Mouse (Mus musculus) kidney, postnatal 0 days (tissue): ENCODE measurements around the gene Pard3. TPM values are rescaled to one million over a fixed set of nuclear protein-coding genes. Genes with fewer than 3 reads are reported as not detected.
A peak's percentile ranks its signal among the peaks of the same experiment; 100 is the strongest.

ENCODE experiments used
- ATAC-seq: fragments of 200-750 bp; cut with Nextera tagmentation; replicated peaks from 2 replicates; pipeline ENCODE4 v1.8.0; 2017; ENCODE audit warnings: low read depth, moderate number of reproducible peaks, moderate TSS enrichment, moderate library complexity; ENCODE audit not compliant: low FRiP score
- DNase-seq: peaks from one replicate; pipeline ENCODE4 v3.0.0-alpha.2; 2016; ENCODE audit warnings: low spot score
- H3K27ac ChIP-seq: fragments of 300-500 bp; sonication (generic); 2 replicates; pipeline ENCODE4 v1.5.1; 2014; ENCODE audit warnings: mild to moderate bottlenecking
- H3K27me3 ChIP-seq: fragments of 300-500 bp; sonication (generic); 2 replicates; pipeline ENCODE4 v1.6.1; 2014; ENCODE audit warnings: low read length, mixed read lengths; ENCODE audit not compliant: insufficient read depth
- H3K36me3 ChIP-seq: fragments of 300-500 bp; sonication (generic); 2 replicates; pipeline ENCODE4 v1.6.1; 2014; ENCODE audit warnings: low read length, mixed read lengths; ENCODE audit not compliant: insufficient read depth
- H3K4me1 ChIP-seq: fragments of 300-500 bp; sonication (generic); replicated peaks from 2 replicates; pipeline ENCODE4 v1.6.1; 2014; ENCODE audit warnings: antibody characterized with exemption, low read length, mixed read lengths; ENCODE audit not compliant: insufficient read depth
- H3K4me2 ChIP-seq: fragments of 300-500 bp; sonication (generic); 2 replicates; pipeline ENCODE4 v1.6.1; 2014; ENCODE audit warnings: mild to moderate bottlenecking, low read length, moderate library complexity, mixed read lengths
- H3K4me3 ChIP-seq: fragments of 300-500 bp; sonication (generic); replicated peaks from 2 replicates; pipeline ENCODE4 v1.5.1; 2014; ENCODE audit warnings: low read depth, low read length
- H3K9ac ChIP-seq: fragments of 300-500 bp; sonication (generic); 2 replicates; pipeline ENCODE4 v1.6.1; 2014; ENCODE audit warnings: low read depth, low read length
- H3K9me3 ChIP-seq: fragments of 300-500 bp; sonication (generic); replicated peaks from 2 replicates; pipeline ENCODE4 v1.6.1; 2016; ENCODE audit warnings: low read length, inconsistent platforms, mixed read lengths
- CTCF ChIP-seq: IDR thresholded peaks from 2 replicates; pipeline ENCODE4 v1.5.1; 2016; ENCODE audit warnings: antibody characterized with exemption, low read depth, mild to moderate bottlenecking, moderate library complexity
- WGBS: fragments of 180-500 bp; shearing (Covaris S2); extraction: QIAGEN DNeasy Blood & Tissue Kit; methylation state at CpG from one replicate; pipeline ENCODE4 v1.1.7; 2014; 5-methylcytosine and 5-hydroxymethylcytosine counted together
- polyA plus RNA-seq: library from polyadenylated mRNA; unstranded; fragments of >200 nt; fragmentation: Nextera tagmentation; extraction: Ambion mirVana; gene quantifications from 2 replicates; pipeline ENCODE4 v1.2.1, GENCODE M21; 2015

The Pard3 gene
- polyA plus RNA-seq, 1 experiment from 2014 or later: 23.1 TPM

- DNase-seq: no peak
- Histone ChIP-seq H3K27ac (no peak overlapping the region), H3K27me3 (no peaks in the 10 kb centered on the region), H3K9ac (no peak overlapping the region), H3K4me3 (no peak overlapping the region), H3K9me3 (no peaks in the 10 kb centered on the region), H3K4me2 (no peak overlapping the region), H3K4me1 (no peaks in the 10 kb centered on the region), H3K36me3 (no peaks in the 10 kb centered on the region)
- no peak for ATAC-seq
- 94% methylated on average over 1 of the region's 1 CpGs for whole genome bisulfite sequencing
- no peak for TF ChIP-seq CTCF
Measured at GRCm38 (mm10) chr8:127535846-127536220, 472.1 kb downstream of the Pard3 start.

DNA sequence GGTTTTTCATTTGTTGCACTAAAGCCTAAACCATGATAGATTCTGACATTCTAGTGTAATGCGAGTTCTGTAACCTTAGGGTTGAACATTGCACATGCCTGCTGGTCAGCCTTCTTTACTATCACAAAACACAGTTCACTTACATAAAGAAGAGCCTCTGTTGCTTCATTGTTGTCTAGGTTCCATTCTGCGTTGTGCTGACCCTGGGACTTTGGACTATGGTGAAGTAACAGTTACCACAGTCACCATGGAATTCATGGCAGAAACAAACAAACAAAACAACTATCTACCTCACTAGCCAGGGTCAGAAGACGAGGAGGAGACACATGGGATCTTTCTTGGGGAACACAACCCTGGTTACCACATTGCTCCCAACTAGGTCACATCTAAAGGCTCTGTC lies 476.1 kb downstream of the Pard3 start:
- 87% methylated on average over 3 of the region's 3 CpGs for WGBS
- DNase-seq (no peak), ATAC-seq (no peak)
- Histone ChIP-seq H3K4me3 (no peak overlapping the region), H3K27ac (no peak overlapping the region), H3K9ac (no peak overlapping the region), H3K4me1 (0 out of 2 replicates have a peak, but pooled peaks cover 4% of the 10 kb centered on the region), H3K9me3 (no peaks in the 10 kb centered on the region), H3K4me2 (no peak overlapping the region), H3K36me3 (no peaks in the 10 kb centered on the region), H3K27me3 (no peaks in the 10 kb centered on the region)
- TF ChIP-seq CTCF: no peak

GRCm38 (mm10) chr8:127540273-127540672 lies 476.6 kb downstream of the Pard3 start:
- H3K36me3 ChIP-seq: no peaks in the 10 kb centered on the region
- H3K4me3 ChIP-seq: no peak overlapping the region
- H3K27me3 ChIP-seq: no peaks in the 10 kb centered on the region
- TF ChIP-seq CTCF: no peak
- no peak overlapping the region for H3K9ac ChIP-seq
- H3K4me2 ChIP-seq: no peak overlapping the region
- 0 out of 2 replicates have a peak, but pooled peaks cover 4% of the 10 kb centered on the region for H3K4me1 ChIP-seq
- H3K27ac ChIP-seq: no peak overlapping the region
- H3K9me3 ChIP-seq: no peaks in the 10 kb centered on the region
- ATAC-seq (no peak), DNase-seq (no peak)
- 89% methylated on average over 3 of the region's 3 CpGs for WGBS

- Histone ChIP-seq H3K27ac (no peak overlapping the region), H3K4me1 (0 out of 2 replicates have a peak, but pooled peaks cover 4% of the 10 kb centered on the region), H3K4me3 (no peak overlapping the region), H3K9me3 (no peaks in the 10 kb centered on the region), H3K9ac (no peak overlapping the region), H3K27me3 (no peaks in the 10 kb centered on the region), H3K36me3 (no peaks in the 10 kb centered on the region), H3K4me2 (no peak overlapping the region)
- whole genome bisulfite sequencing: 90% methylated on average over 2 of the region's 2 CpGs
- no peak for TF ChIP-seq CTCF
- DNase-seq: no peak
- ATAC-seq: no peak
Measured at GRCm38 (mm10) chr8:127542162-127542561, 478.5 kb downstream of the Pard3 start.

- Histone ChIP-seq H3K9me3 (no peaks in the 10 kb centered on the region), H3K36me3 (no peaks in the 10 kb centered on the region), H3K4me2 (no peak overlapping the region), H3K27me3 (no peaks in the 10 kb centered on the region), H3K27ac (no peak overlapping the region), H3K4me1 (0 out of 2 replicates have a peak, but pooled peaks cover 4% of the 10 kb centered on the region), H3K9ac (no peak overlapping the region), H3K4me3 (no peak overlapping the region)
- ATAC-seq (no peak), DNase-seq (peak; percentile 29)
- 44% methylated on average over 7 of the region's 7 CpGs for WGBS
- no peak for TF ChIP-seq CTCF
Measured at GRCm38 (mm10) chr8:127543676-127544075, 480.0 kb downstream of the Pard3 start.

- Histone ChIP-seq H3K9me3 (no peaks in the 10 kb centered on the region), H3K4me1 (0 out of 2 replicates have a peak, but pooled peaks cover 4% of the 10 kb centered on the region), H3K4me3 (no peak overlapping the region), H3K4me2 (no peak overlapping the region), H3K27me3 (no peaks in the 10 kb centered on the region), H3K36me3 (no peaks in the 10 kb centered on the region), H3K9ac (no peak overlapping the region), H3K27ac (no peak overlapping the region)
- no peak for DNase-seq
- WGBS: 49% methylated on average over 2 of the region's 2 CpGs
- no peak for TF ChIP-seq CTCF
- ATAC-seq: no peak
Measured at GRCm38 (mm10) chr8:127546161-127546560, 482.5 kb downstream of the Pard3 start.

DNA sequence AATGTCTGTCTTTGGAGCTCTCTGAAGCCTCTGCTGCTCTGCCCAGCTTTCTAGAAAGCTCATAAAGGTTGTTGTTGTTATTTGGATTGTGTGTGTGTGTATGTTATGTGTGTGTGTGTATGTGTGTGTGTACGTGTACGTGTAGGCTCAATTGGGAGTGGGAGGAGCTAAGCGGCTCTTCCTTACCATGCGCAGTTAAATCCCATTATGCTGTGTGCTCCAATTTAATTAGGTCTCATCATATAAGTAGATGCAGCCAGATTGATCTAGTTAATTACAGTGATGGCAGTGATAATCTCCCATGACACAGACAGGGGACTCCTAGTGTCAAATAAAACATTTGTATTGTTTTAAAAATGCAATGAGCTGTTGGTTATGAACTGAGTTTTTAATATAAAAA lies 487.2 kb downstream of the Pard3 start:
- H3K4me1 ChIP-seq: peaks cover 5% of the 10 kb centered on the region; the same call in 1 of the 2 replicates
- ATAC-seq (no peak), DNase-seq (no peak)
- 91% methylated on average over 4 of the region's 4 CpGs for WGBS
- no peaks in the 10 kb centered on the region for H3K27me3 ChIP-seq
- no peaks in the 10 kb centered on the region for H3K36me3 ChIP-seq
- no peak overlapping the region for H3K27ac ChIP-seq
- no peak for TF ChIP-seq CTCF
- no peak overlapping the region for H3K4me3 ChIP-seq
- H3K9ac ChIP-seq: no peak overlapping the region
- H3K9me3 ChIP-seq: no peaks in the 10 kb centered on the region
- no peak overlapping the region for H3K4me2 ChIP-seq
